Mouse (Mus musculus): ENCODE measurements around the gene Vmn2r14. TPM values are rescaled to one million over a fixed set of nuclear protein-coding genes. Genes with fewer than 3 reads are reported as not detected.
"Not testable (repeated sequence)": the region's sequence is repeated elsewhere in the genome, so short reads cannot be mapped to it uniquely, and the experiment has no call there.

The Vmn2r14 gene
- total RNA-seq (2015; ENCODE audit: low replicate concordance) (not detected in 2 replicates), total RNA-seq (2017; ENCODE audit: low replicate concordance) (not detected in 2 replicates)

DNA sequence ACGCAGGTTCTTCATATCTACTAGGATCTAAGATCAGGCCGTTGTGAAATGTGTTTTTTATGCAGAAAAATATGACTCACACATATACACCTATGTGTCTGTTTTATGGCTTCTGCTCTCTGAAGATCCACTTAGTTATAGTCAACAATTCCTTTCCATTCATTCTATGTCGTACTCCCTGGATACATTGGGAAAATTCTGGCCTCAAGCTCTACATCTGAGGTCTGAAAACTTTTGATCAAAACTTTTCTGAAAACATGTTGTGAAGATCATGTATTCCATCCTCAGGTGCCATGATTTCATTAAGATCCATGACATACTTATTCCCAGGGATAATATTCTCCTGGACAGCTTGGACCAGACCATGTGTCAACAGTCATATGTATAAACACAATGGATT, at the start of gene Vmn2r14:
TSS of gene Vmn2r14 (minus strand) at position 101 of the 400 bp plus-strand sequence.
- ATAC-seq (replicated peaks; ENCODE audit: low FRiP score, poor library complexity, severe bottlenecking), result no peak

DNA sequence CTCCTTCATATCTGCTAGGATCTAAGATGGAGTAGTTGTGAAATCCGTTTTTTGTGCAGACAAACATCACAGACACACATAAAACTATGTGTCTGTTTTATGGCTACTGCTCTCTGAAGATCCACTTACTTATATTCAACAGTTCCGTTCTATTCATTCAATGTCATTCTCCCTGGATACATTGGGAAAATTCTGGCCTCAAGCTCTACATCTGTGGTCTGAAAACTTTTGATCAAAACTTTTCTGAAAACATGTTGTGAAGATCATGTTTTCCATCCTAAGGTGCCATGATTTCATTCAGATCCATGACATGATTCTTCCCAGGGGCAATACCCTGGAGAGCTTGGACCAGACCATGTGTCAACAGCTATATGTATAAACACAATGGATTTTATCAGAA, 32.4 kb downstream of the Vmn2r14 start, which contains the start of gene Vmn2r13:
TSS of gene Vmn2r13 (minus strand) at position 101 of the 400 bp plus-strand sequence.
- ATAC-seq (replicated peaks; ENCODE audit: low FRiP score, poor library complexity, severe bottlenecking), result not testable (repeated sequence)

DNA sequence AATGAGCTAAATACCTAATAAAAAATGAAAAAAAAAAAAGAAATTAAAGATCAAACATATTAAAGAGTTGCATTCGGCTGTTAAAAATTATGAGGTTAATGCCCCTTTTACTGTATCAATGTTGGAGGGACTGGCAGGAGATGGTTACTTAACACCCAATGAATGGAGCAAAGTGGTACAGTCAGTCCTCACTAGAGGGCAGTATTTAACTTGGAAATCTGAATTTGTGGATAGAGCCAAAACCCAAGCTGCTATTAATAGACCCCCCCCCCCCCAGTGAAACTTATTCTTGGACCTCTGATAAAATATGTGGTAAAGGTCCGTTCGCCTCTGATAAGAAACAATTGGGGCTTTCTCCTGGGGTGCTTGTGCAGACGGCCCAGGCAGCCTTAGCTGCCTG, 57.7 kb downstream of the Vmn2r14 start:
- not testable (repeated sequence) for ATAC-seq (replicated peaks; ENCODE audit: low FRiP score, poor library complexity, severe bottlenecking)

Other genes starting within 250 kb of the Vmn2r14 start
- gene Vmn2r10, start 218.2 kb downstream of the Vmn2r14 start, total RNA-seq (2015; ENCODE audit: low replicate concordance), result not detected in 2 replicates
- not detected in 2 replicates for gene Vmn2r10, start 218.2 kb downstream of the Vmn2r14 start, total RNA-seq (2017; ENCODE audit: low replicate concordance)
- not detected in 2 replicates for gene Vmn2r11, start 165.1 kb downstream of the Vmn2r14 start, total RNA-seq (2015; ENCODE audit: low replicate concordance)
- gene Vmn2r11, start 165.1 kb downstream of the Vmn2r14 start, total RNA-seq (2017; ENCODE audit: low replicate concordance), result 1.4 TPM in 1 of 2 replicates, not detected in the other
- not detected in 2 replicates for gene Vmn2r12, start 126.8 kb downstream of the Vmn2r14 start, total RNA-seq (2015; ENCODE audit: low replicate concordance)
- gene Vmn2r12, start 126.8 kb downstream of the Vmn2r14 start, total RNA-seq (2017; ENCODE audit: low replicate concordance), result not detected in 2 replicates
- gene Vmn2r13, start 32.5 kb downstream of the Vmn2r14 start, total RNA-seq (2015; ENCODE audit: low replicate concordance), result not detected in 2 replicates
- gene Vmn2r13, start 32.5 kb downstream of the Vmn2r14 start, total RNA-seq (2017; ENCODE audit: low replicate concordance), result not detected in 2 replicates
- not detected in 2 replicates for gene Vmn2r15, start 72.9 kb upstream of the Vmn2r14 start, total RNA-seq (2015; ENCODE audit: low replicate concordance)
- gene Vmn2r15, start 72.9 kb upstream of the Vmn2r14 start, total RNA-seq (2017; ENCODE audit: low replicate concordance), result not detected in 2 replicates
- under 0.01 TPM in 1 of 2 replicates, not detected in the other for gene Vmn2r16, start 105.5 kb upstream of the Vmn2r14 start, total RNA-seq (2015; ENCODE audit: low replicate concordance)
- gene Vmn2r16, start 105.5 kb upstream of the Vmn2r14 start, total RNA-seq (2017; ENCODE audit: low replicate concordance), result not detected in 2 replicates
- gene Vmn2r17, start 195.0 kb upstream of the Vmn2r14 start, total RNA-seq (2015; ENCODE audit: low replicate concordance), result not detected in 2 replicates
- 0.09 and 0.14 TPM in 2 replicates for gene Vmn2r17, start 195.0 kb upstream of the Vmn2r14 start, total RNA-seq (2017; ENCODE audit: low replicate concordance)